In genomic region chr14:64572756-64573155, GRCm38 (mm10) we compare ENCODE assay signal across 14 mouse cellular contexts.
"Had no signal": no experiment of that assay in that cellular context is flagged by ENCODE, and none has a peak within 500 bp of the region (broad histone marks: within the 10 kb centered on the region; RNA-seq: fewer than 3 reads in every experiment).

No protein-coding gene starts in this region.

- H3K36me3 ChIP-seq: limb, embryonic 12.5 days; liver, embryonic 13.5 days; lung, embryonic 15.5 days; midbrain, embryonic 12.5 days had no signal

- DNase-seq: kidney, adult 18-20 months; kidney, postnatal 10 days; kidney, postnatal 4 days; liver; liver, embryonic 13.5 days; liver, postnatal 0 days; lung, postnatal 14 days; right cerebral cortex, postnatal 25 days; thymus, postnatal 4 days had no signal

- H3K9ac ChIP-seq: limb, embryonic 12.5 days; liver, embryonic 13.5 days; liver, postnatal 0 days; lung, embryonic 15.5 days; midbrain, embryonic 12.5 days had no signal

- H3K4me1 ChIP-seq: limb, embryonic 12.5 days; liver, embryonic 13.5 days; lung, embryonic 15.5 days; megakaryocyte, embryonic 14.5 days had no signal

- H3K4me2 ChIP-seq: limb, embryonic 12.5 days; liver, embryonic 13.5 days; lung, embryonic 15.5 days had no signal

- H3K9me3 ChIP-seq: limb, embryonic 12.5 days; liver, embryonic 13.5 days; lung, embryonic 15.5 days; megakaryocyte, embryonic 14.5 days; midbrain, embryonic 12.5 days had no signal

- H3K27ac ChIP-seq: limb, embryonic 12.5 days; liver, embryonic 13.5 days; lung, embryonic 15.5 days; macrophage; midbrain, embryonic 12.5 days had no signal

- H3K4me3 ChIP-seq: limb, embryonic 12.5 days; liver, embryonic 13.5 days; lung, embryonic 15.5 days; megakaryocyte, embryonic 14.5 days; midbrain, embryonic 12.5 days had no signal

- H3K27me3 ChIP-seq: lung, embryonic 15.5 days; midbrain, embryonic 12.5 days had no signal

- ATAC-seq: liver, postnatal 0 days had no signal
